Mouse (Mus musculus) left cerebral cortex, adult 9 months (tissue): ENCODE results near the gene Arid1b.
"Not testable (repeated sequence)": the region's sequence is repeated elsewhere in the genome, so short reads cannot be mapped to it uniquely, and the experiment has no call there.

ENCODE experiments used
- DNase-seq, 2 experiments: peaks; one replicate each; pipeline ENCODE4 v3.0.0; 2022; ENCODE audit warnings: low spot score in 2 of 2

The Arid1b gene

DNA sequence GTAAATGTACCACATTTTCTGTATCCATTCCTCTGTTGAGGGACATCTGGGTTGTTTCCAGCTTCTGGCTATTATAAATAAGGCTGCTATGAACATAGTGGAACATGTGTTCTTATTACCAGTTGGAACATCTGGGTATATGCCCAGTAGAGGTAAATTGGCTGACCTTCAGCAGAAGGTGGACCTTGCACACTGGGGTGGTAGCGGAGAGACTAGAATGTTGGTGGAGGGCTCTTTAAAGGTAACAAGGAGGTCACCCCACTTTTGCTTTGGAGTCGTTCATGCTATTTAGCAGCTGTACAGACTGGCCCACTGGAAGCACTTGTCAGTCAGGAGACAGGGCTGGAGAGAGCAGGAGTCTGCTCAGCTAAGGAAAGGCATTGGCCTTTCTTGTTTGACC lies 94.1 kb downstream of the Arid1b start:
- not testable (repeated sequence) for DNase-seq

DNA sequence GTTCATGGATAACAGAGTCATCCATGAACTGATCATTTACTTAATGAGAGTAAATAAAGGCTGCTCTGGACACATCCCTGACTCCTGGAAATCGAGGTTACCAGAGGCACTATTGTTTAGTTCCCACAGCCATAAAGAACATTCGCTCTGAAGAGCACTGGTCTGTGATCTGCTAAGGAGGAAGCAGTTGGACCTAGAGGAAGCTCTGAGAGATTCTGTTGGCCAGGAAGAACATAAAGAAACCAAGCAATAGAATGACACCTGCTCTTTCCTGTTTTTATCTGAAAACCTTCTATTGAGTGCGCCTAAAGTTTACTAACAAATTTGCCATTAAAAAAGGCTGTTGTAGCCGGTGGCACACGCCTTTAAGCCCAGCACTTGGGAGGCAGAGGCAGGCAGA lies 94.7 kb downstream of the Arid1b start:
- DNase-seq = no peak

DNA sequence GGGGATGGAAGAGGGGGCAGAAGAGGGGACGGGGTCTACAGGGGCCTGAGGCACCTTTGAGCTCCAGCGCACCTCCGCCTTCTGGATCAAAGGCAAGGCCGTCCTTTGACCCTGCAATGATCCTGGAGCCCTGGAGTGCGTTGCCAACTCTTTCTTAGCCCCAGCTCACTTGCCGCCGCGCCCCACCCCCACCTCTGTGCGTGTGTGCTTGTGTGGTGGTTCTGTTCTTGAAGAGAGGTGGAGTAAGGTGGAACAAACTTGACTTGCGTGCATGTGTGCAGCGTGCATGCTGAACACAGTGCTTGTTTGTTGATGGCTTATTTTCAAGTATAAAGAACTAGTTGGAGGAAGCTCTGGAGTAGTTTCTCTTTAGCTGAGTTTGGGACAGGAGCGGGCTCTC lies 95.4 kb downstream of the Arid1b start:
- DNase-seq = no peak

DNA sequence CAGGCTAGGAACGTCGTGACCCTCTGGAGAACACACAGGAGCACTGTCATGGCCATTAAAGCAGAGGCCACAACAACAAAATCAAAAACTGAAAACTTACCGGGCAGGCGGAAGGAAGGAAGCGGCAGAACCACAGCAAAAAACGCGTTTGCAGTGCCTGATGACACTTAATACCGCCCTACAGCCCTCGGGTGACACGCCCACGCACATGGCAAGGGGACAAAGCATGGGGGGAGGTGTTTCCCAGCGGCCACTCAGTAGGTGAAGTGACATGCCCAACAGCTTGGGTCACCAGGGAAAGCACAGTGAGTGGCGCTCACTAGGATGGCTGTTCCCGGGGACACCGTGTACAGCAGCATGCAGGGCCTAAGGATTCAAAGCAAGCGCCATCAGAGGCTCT lies 97.4 kb downstream of the Arid1b start:
- DNase-seq = no peak

DNA sequence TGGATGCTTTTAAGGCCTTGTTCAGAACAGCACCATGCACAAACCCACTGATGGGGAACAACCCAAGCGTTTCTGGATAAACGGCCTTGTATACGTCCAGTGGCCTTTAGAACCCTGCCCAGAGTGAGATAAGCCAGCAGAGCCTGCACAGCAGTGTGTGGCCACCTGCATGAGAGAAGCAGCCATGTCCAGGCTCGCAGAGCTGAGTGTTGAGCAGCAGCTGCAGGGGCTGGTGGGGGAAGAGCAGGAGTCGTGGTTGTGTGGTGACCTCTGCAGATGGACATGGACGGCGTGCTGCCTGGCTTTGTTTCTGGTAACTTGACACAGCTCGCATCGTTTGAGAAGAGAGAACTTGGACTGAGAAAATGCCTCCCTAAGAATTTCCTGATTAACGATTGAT lies 97.8 kb downstream of the Arid1b start:
- DNase-seq = no peak

DNA sequence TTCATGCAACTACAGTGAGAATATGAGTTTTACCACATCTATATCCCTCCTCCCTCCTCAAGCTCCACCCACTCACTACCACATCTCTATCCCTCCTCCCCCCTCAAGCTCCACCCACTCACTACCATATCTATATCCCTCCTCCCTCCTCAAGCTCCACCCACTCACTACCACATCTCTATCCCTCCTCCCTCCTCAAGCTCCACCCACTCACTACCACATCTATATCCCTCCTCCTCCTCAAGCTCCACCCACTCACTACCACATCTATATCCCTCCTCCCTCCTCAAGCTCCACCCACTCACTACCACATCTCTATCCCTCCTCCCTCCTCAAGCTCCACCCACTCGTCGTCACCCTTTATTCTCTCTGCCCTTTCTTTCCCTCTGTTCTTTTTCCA lies 99.2 kb downstream of the Arid1b start:
- not testable (repeated sequence) for DNase-seq

DNA sequence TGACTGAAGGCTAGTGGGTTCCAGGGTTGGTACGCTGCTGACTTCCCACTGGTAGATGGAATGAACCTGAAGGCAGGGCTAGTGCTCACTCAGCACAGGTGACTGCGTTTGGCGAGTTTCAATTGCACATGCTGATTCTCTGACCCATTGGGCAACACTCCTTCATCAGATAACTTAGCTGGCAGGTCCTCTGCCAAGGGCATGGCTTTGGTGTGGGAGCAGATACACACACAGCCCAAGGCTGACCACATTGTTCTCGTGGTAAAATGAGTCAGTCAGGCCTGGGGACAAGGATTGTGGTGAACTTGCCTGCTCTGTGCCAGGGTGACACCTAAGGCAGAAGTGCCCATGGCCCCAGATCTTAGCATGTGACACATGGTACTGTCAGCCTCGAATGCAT lies 100.5 kb downstream of the Arid1b start:
- no peak for DNase-seq

DNA sequence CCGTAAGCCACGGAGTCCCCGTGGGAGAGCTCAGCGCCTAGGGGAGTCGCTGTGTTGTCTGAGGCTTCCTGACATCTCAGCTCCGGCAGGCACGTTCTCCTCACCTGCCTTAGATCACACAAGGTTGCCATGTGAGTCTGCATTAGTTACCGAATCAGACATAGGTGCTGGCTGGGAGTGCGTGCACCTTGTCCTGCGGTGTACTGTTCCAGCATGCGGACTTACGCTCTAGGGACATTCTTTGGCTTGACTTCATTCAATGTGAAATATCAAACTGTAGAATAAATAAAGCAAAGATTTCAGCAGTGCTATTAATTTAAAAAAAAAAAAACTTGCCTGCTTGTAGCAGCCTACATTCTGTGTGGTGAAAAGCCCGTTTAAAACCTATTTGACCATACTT lies 101.6 kb downstream of the Arid1b start:
- no peak for DNase-seq

DNA sequence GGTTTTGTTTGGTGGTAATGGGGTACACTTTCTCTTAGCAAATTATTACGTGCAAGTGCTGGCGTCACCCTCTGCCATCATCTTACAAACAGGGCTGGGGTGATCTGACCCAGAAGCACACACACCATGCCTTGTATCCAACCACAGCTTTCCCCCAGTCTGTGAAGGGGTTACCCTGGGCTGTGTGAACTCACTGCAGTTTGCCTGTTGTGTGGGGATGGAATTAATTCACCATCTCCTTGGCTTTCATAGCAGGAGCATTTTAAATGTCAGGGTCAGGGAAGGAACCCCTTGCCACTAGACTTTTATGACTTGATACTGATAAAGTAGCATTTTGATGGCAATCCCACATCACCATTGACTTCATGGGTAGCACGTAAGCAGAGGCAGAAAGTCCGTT lies 102.9 kb downstream of the Arid1b start:
- no peak for DNase-seq

DNA sequence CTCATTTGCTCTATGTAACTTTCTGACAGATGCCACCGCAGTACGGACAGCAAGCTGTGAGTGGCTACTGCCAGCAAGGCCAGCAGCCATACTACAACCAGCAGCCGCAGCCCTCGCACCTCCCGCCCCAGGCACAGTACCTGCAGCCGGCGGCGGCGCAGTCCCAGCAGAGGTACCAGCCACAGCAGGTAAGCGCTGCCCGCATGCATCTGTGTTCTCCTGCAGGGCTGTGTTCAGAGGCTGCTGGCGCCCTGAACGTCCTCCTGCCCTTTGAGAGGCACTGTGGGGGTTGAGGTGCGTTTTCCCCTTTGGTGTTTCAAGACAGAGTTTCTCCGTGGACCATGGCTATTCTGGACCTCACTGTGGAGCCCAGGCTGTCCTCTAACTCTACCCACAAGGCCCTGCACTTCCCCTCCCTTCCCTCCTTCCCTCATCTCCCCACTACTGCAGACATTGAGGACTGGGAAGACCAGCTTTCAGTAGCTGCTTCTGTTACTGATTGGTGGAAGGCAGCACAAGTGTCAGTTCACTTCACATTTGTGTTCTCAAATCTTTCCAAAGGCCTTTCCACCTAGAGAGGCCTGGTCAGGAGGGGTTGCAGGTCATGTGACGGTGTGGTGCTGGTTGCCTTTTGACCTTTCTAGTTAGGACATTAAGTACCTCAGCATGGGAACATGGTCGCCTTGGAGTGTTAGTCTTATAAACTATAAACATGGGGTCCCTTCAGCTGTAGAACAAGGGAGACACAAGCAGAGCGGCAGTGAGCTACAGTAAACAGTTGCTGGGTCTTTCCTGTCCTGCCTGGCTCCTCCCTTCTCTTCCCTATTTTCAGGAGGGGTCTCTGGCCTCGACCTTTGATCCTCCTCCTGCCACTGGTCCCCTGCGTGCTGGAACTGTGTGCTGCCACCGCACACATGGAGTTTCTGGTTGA lies 103.7 kb downstream of the Arid1b start:
- no peak for DNase-seq

DNA sequence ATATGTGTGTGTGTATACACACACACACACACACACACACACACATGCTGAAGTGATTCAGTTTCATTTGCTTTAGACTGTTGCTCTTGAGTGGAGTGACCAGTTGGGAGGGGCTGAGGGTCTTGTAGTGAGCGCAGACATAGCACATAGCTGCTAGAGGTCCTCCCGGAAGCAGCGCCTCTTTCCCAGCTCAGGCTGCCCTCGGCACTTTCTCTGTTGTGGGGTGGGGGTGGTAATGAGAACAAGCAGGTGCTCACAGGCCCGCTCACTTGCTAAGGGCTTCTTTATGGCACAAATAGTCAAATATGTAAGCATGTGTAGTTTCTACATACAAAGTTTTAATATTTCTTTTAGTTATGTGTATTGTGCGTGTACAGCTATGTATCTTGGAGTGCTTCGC lies 104.6 kb downstream of the Arid1b start:
- DNase-seq = no peak

DNA sequence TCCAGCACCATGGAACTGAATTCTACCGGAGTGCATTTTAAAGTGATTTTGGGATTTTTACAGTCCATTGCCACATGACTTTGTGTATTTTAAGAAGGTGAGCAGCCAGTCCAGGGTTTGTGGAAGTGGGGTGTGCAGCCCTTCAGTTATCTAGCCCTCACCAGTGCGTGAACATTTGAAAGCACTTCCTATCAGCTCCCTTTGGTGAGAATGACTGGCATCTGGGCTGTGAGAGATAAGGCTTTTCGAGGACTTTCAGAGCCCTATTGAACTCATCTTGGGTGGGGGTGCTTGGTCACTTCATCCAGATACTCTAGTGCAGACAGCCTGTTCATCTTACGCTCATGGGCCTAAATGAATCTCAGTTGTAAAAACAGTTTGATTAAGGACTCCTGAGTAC lies 105.1 kb downstream of the Arid1b start:
- DNase-seq = no peak

DNA sequence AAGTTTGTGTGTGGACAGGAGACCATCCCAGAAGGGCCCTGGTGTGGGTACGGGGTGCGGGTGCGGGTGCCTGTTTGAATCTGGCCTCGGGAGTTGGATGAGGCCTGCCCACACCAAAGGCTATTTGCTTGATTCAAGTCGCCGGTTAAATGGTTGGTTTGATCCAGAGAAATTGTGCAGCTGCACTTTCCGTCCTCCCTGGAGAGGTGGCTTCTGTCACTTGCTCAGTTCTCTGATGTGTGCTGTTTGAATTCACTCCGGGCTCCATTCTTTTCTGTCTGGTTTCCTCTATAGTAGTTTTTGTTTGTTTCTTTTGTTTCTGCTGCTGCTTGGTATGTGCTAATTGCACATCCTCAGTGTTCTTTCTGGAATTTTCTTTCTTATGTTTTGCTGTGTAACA lies 107.0 kb downstream of the Arid1b start:
- no peak for DNase-seq

DNA sequence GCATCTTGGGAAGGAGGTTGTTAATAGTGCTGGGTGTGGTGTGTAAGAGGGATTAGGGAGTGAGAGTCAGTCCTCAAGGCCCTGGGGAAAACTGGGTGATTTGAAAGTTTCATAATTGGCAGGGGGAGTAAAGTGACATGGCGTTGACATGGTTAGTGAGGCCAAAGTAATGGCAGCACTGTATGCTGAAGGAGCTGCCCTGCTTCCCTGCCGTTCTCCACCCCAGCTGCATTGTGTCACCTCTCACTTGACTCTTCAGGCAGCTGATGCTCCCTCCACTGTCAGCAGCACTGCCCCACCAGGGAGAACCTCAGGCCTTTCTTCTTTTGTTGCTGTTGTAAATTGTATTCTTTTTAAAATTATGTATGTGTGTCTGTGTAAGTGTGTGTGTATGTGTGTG lies 107.8 kb downstream of the Arid1b start:
- no peak for DNase-seq

DNA sequence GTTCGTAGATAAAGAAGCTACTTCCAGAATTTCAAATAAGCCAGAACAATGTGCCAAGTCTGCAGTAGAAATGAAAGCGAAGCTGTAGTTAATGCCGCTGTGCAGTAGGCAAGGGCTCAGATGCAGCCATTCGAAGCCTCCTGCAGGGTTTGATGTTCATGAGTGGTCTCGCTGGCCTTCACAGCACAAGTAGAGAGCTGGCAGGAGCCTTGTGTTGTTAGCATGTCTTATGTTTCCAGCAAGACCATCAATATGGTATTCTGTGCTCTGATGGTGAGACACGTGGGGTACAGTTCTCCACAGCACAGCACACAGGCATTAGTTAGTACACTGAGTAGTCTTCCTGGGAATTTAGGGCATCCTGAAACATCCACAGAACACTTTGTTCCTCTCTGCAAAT lies 111.6 kb downstream of the Arid1b start:
- peak in 1 of 2 experiments; percentile 29 for DNase-seq

DNA sequence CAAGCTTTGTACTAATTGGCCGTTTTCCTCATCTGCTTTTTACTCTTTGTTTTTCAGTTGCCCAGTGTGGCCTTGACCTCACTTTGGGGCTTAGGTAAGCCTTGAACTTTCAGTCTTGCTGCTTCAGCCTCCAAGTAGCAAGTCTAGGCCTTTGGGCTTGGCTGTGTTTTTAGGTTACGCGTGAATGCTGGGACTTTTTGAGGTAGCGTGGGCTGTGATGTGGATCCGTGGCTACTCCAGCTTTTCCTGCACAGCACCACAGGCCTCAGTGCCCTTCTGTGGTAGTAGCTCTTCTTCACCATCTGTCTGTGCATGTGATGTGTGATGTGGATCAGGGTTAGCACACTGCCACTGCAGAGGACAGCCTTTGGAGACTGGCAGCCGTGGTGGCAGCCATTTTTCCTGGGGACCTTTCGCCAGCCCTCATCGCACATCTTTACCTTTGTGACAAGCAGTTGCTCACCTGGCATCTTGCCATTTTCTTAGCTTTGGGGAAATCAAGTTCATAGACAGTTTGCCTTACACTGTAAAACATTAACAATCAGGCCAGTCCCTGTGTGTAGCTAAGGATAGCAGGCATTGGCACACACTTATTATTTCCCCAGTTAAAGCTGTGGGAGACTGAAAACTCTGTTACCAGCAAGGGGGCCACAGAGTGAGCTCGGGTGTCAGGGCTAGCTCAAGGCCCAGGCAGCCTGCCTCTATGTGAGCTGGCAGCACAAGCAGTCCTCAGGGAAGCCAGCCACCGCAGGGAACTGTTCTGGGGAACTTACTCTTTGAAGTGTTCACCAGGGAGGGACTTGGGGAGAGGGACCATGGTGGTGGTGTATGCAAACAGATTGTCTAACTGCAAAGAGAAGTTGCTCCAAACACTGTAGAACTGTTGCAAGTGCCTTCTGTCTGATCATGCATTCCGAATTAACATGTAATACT lies 112.4 kb downstream of the Arid1b start:
- DNase-seq = no peak

DNA sequence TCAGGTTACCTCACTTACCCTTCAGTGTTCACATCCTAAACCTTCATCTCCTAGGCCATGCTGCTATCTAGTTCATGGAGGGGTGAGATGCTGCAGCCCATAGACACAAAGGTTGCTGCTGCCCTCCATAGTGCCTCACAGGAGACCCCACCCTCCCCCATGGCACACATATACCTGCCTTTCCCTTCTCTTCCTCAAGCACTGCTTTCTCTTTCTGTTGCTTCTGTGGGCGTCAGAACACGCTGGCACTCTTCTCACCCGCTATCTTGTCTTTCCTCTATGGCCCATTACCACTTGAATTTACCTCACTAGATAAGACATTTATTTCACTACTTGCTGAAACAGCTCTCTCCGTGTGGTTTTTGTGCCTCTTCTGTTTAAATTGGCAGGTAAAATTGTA lies 113.4 kb downstream of the Arid1b start:
- DNase-seq = no peak

DNA sequence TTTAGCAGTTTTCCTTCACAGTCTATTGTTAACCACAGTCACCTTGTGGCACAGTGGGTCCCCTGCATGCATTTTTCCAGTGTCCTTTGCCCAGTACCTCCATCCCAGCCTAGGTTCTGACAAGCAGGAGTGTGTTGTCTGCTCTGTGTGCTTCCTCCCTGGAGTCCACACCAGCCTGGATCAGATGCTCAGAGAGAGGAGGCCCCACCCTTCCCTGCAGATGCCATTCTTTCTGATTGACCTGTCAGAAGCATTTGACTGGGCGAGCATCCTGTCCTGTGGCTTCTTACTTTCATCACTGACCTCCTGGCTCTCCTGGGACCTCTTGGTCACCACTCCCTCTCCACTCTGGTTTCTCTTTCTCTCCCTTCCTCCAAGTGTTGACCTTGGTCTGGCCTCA lies 113.9 kb downstream of the Arid1b start:
- no peak for DNase-seq

DNA sequence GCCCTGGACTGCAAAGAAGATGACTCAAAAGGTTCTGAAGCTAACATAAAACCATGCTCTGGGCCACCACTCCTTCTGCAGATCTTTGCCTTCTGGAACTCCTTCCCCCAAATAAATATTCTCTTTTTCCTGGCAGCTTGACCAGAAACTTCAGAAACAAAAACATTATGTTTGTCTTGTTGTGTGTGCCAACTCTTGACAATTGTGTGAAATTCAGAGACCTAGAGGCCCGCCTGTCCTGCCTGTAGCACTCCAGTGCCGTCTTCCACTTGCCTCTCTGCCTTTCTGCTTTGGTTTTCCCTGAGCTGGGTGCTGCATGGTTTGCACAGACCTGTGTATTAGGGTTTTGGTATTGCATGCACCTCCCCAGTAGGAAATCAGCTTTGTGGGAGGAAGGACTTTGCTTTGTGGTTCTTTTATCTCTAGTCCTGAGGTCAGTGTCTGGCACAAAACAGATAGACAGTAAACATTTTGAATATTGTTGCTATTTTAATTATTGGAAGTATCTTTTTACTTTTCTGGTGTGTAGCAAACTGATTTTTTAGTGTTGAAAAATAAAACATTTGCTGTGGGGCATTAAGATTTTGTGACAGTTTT lies 114.5 kb downstream of the Arid1b start:
- no peak for DNase-seq

DNA sequence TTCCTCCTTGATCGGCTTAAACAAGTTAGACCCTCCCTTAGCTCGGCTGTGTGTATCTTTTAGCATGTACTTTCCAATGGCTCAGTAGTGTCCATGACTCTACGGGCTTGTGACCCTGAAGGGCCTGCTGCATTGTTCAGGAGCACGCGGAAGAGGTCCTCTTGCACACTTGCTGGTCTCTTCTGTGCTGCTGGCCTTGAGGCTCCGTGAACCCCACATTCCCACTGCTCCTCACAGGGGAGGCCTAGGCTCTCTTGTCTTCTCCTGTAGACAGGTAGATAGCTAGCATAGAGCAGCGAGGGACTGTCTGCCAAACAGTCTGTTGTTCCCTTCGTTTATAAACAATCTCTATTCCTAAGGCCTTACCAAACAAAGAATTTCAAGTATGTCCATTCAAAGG lies 115.2 kb downstream of the Arid1b start:
- no peak for DNase-seq

DNA sequence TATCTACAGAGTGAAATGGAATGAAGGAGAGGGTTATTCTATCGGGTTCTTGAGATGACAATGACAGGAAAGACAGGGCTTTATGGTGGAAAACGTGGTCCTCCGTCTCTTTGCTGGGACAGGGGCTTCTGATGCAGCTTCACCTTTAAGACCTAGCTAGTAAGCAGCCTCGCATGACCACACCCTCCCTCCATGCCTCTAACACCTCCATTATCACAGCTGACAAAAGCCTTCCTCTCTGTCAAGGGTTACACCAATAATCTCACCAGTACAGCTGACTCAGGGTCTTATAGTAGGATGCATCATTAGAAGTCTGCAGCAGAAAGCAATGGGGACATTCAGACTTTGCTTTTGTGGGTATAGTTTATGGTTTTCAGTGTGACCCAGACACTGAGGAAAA lies 116.0 kb downstream of the Arid1b start:
- no peak for DNase-seq

DNA sequence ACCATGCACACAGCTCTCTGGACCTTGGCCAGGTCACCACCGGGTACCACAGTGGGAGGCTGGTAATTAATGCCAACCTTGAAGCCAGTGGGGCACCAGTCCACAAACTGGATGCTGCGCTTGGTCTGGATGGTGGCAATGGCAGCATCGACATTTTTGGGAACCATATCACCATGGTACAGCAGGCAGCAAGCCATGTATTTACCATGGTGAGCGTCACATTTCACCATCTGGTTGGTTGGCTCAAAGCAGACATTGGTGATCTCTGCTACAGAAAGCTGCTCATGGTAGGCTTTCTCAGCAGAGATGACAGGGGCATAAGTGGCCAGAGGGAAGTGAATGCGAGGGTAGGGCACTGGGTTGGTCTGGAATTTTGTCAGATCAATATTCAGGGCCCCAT lies 116.8 kb downstream of the Arid1b start:
- not testable (repeated sequence) for DNase-seq
